Mouse (Mus musculus): ENCODE measurements around the gene Irs3. TPM values are rescaled to one million over a fixed set of nuclear protein-coding genes. Genes with fewer than 3 reads are reported as not detected.
A peak's percentile ranks its signal among the peaks of the same experiment; 100 is the strongest.
"Not testable (repeated sequence)": the region's sequence is repeated elsewhere in the genome, so short reads cannot be mapped to it uniquely, and the experiment has no call there.

Gene Irs3
- total RNA-seq, 2 experiments from 2014 or later, result 4.8 to 6.2 TPM

GRCm38 (mm10) chr5:137623937-137624530 lies 21.5 kb downstream of the Irs3 start:
- DNase-seq, result no peak

GRCm38 (mm10) chr5:137615347-137615746 lies 30.2 kb downstream of the Irs3 start:
- no peak for DNase-seq

GRCm38 (mm10) chr5:137614921-137615320 lies 30.6 kb downstream of the Irs3 start:
- DNase-seq, result not testable (repeated sequence)

- peak; percentile 76 to 81 for DNase-seq
Measured at GRCm38 (mm10) chr5:137613550-137613949, 32.0 kb downstream of the Irs3 start, which contains the start of gene Pcolce. Pcolce (minus strand) TSS chr5:137613784.

GRCm38 (mm10) chr5:137613076-137613475 lies 32.4 kb downstream of the Irs3 start:
- no peak for DNase-seq

GRCm38 (mm10) chr5:137611245-137611602 lies 34.3 kb downstream of the Irs3 start:
- DNase-seq, result peak; percentile 85 to 89

- DNase-seq, result peak; percentile 88 to 93
Measured at GRCm38 (mm10) chr5:137610548-137611244, 34.8 kb downstream of the Irs3 start.

- DNase-seq, result peak in 1 of 2 experiments; percentile 19
Measured at GRCm38 (mm10) chr5:137610056-137610455, 35.5 kb downstream of the Irs3 start.

GRCm38 (mm10) chr5:137609292-137609691 lies 36.2 kb downstream of the Irs3 start:
- no peak for DNase-seq

GRCm38 (mm10) chr5:137608654-137609190 lies 36.8 kb downstream of the Irs3 start:
- no peak for DNase-seq

GRCm38 (mm10) chr5:137607860-137608653 lies 37.5 kb downstream of the Irs3 start:
- DNase-seq, result no peak

GRCm38 (mm10) chr5:137601365-137601729 lies 44.2 kb downstream of the Irs3 start:
- DNase-seq, result peak; percentile 37 to 46

- DNase-seq, result peak; percentile 97
Measured at GRCm38 (mm10) chr5:137600619-137601364, 44.7 kb downstream of the Irs3 start, which contains the start of gene Mospd3. Mospd3 (minus strand) TSS chr5:137601058.

GRCm38 (mm10) chr5:137600281-137600618 lies 45.3 kb downstream of the Irs3 start:
- DNase-seq, result no peak

GRCm38 (mm10) chr5:137599600-137599999 lies 45.9 kb downstream of the Irs3 start:
- no peak for DNase-seq

- no peak for DNase-seq
Measured at GRCm38 (mm10) chr5:137598100-137598826, 47.3 kb downstream of the Irs3 start.

GRCm38 (mm10) chr5:137597625-137598024 lies 47.9 kb downstream of the Irs3 start:
- no peak for DNase-seq

- no peak for DNase-seq
Measured at GRCm38 (mm10) chr5:137596601-137597261, 48.8 kb downstream of the Irs3 start.

- no peak for DNase-seq
Measured at GRCm38 (mm10) chr5:137595921-137596320, 49.6 kb downstream of the Irs3 start.
